Mouse (Mus musculus) embryo, embryonic 11.5 days (tissue): ENCODE results near the gene Mrpl28.

Source experiments
- DNase-seq: peaks from one replicate; pipeline ENCODE4 v3.0.0-alpha.2; 2012; ENCODE audit warnings: low read depth, low spot score

The Mrpl28 gene

DNA sequence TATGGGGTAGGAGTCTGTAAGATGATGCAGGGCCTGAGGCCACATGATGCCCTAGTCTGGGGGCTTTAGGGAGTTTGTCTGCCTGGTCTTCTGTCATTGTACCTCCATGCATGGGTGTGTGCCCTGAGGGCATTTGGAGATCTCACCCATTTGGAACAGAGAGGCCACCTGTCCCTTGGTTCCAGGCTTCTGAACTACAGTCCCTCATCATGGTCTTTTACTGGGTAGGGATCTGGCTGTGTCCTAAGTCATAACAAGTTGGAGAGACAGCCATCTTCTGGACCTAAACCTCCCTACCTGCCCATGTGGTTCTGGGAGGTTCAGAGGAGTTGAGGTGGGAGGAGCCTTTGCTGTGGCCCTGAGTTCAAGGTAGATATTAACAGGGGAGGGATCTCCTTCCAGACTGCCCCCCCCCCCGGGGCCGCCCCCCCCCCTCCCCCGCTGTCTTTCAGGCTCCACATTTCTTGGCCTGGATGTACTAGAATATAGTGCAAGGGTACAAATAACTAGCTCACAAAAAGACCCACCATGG lies 7.3 kb upstream of the Mrpl28 start:
- no peak for DNase-seq

DNA sequence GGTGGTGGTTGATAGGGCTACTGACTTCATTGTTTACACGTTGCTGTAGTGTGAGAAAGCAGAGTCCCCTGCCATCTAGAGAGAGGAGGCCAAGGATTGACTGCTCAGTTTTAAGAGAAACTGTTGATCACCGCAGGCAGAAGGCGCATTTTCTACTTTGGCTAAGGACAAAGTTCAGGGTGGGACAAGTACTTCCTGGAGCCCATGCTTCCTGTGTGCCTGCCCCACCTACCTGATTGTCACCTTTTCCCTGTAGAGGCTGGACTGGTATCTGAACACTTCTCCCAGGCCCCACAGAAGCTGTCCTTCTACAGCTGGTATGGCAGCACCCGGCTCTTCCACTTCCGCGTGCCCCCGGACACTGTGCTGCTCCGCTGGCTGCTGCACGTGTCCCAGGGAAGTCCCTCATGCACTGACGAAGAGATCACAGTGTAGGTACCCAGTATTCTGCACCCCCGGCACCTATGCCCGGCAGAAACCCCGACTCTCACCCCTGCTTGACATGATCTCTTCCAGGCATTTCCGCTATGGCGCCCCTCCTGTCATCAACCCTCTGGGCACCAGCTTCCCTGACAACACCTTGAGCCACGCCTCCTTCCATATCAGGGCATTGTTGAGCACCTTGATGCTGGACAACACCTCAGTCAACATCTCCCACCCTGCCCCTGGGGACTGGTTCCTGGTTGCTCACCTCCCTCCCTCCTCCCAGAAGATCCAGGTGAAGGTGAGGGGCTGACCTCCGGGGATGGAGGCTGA lies 6.6 kb upstream of the Mrpl28 start:
- DNase-seq = no peak

DNA sequence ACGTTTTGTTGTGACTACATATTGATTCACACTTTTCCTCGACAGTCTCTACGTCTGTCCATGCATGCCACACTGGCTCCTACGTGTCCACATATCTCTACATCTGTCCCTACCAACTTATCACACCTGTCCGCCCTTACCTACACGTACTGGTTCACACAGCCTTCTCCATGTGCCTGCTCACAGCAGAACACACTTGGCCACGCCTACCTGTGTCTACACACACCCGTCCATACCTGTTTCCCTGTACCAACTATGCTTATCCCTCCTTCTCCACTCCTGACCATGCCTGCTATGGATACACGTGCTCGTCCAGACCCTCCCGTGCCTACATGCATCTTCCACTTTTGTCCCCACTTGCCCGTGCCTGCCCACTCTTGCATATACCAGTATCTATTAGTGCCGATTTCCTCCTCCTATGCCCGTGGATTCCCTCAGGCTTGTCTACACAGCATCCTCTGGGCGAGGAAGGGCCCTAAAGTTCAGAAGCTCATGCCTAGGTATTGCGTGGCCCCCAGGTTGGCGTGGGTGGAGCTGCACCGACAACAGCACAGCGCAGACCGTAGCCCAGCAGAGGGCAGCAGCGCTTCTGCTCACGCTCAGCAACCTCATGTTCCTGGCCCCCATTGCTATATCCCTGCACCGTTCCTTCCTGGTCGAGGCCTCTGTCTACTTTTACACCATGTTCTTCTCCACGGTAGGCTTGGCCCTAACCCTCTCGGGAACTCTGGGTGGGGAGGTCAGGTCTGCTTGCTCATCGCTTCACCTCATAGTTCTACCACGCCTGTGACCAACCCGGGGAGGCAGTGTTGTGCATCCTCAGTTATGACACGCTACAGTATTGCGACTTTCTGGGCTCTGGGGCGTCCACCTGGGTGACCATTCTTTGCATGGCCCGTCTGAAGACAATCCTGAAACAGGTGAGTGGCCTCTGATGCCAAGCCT lies 3.3 kb upstream of the Mrpl28 start:
- DNase-seq = peak; percentile 35

DNA sequence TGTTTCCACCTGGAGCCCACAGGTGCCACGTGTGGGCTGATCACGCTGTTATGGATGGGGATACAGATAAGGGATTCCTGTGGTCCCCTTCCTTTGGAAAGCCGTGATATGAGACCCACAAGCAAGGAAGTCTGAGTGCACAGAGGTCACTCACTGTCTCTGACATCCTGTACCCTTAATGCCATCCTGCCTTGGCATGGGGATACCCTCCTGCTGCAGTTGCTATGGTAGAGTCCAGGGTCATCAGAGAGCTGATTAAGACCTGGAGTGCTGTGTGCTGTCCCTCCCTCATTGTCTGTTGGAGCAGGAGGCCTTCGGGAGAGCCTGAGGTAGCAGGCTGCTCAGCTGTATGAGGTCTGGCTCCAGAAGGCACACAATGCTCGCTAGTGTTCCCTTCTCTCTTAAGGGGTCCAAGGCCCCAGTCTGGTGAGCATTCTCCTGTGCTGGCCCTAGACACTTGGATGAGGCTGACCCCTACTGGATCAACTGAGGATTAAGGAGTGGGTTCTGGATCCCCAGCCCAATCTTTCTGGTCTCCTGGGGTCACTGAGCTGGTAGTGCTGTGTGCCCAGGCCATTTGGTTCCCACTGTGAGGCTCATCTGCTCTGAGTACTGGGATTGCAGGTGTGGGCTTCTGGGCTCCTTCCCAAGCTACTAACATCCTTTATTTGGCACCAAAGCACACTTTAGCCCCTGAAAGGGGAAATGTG lies 714 bp upstream of the Mrpl28 start:
- DNase-seq = no peak

DNA sequence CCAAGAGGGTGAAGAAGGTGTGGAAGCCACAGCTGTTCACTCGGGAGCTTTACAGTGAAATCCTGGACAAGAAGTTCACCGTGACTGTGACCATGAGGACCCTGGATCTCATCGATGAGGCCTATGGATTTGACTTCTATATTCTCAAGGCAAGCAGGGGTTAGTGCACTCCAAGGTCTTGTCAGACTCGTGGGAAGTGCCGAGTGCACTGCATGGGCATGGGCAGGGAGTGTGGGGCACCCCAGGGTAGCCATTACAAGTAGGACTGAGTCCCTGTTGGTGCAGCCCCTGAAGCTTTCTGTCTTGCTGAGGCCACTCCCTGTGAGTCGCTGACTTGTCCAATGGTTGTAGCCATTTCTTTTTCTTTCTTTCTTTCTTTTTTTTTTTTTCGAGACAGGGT lies 1.3 kb downstream of the Mrpl28 start:
- DNase-seq = no peak

DNA sequence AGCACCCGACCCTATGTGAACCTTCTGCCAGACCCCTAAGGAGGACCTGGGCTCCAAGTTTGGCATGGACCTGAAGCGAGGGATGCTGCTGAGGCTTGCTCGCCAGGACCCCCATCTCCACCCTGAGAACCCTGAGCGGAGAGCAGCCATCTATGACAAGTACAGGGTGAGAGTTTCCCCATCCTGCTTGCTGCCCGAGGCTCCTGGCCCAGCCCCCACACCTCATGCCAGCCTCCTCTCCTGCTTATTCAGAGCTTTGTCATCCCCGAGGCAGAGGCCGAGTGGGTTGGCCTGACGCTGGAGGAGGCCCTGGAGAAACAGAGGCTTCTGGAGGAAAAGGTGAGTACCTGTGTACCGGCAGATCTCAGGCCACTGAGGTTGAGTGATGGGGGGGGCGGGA lies 1.9 kb downstream of the Mrpl28 start:
- no peak for DNase-seq

DNA sequence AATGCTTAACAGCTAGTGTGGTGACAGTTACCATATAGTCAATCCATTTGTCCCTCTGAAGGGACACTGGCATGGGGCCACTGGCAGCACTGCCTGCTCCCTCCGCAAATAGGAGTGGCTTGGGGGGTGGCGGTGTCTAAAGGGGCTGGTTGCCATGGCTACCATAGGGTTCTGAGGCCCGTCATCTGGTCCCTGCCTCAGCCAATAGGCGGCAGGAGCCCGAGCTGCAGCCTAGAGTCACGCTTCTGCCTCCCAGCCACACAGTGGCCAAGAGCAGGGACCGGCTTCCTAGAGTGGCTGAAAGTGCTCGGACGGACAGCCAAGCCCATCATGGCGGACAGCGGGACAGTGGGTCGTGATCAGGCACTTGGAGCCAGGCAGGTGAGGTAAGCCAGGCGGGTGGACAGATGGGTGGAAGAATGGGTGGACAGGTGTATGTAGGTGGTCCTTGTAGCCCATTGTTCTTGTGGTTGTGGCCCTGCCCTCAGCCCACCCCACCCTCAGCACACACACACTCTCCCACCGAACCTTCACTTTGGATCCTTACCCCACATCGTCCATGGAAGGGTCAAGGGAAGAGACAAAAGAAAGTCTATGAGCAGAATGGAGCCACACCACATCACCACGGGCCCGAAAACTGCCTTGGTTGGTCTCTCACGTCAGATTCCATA lies 7.9 kb downstream of the Mrpl28 start:
- DNase-seq = no peak

DNA sequence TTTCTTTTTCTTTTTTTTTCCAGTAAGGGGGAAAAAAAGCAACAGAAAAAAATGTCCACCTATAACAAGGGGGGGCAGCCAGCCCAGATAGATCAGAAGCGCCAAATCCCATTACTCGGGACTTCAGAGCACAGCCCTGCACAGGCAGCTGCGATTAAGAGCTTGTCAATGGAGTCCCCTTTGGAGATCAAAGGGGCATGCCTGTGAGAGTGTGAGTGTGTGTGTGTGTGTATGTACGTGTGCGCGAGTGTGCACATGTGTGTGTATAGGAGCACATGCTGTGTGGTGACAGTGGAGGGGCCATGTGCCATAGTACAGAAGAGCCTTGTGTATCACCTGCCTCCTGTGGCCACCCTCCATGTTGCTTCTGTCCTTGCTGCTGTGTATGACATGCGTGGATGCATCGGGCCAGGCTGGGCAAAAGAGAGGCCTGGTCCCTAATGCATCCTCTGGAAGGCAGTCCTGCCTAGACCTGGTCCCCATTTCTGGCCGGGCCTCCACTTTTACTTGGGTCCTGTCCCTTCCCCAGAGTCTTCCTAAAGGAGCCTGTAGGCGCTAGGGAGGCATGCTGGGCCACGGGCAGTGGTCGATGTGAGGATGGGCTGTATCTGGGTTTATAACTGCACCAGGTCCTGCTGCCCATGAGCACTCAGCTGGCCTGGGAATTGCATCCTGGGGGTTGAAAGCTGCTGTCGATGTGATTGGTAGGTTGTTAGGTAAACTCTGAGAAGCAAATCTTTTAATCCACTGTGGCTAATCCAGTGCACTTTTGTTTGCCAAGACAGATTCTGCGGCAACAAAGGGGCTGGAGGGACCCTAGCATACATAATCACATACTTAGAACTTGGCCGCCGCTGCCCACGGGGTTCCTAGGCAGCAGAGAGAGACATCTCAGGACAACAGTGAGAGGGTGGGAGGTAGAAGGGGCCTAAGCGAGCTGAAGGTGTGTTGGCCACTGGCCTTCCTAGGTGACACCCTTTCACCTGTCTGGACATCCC lies 8.9 kb downstream of the Mrpl28 start:
- no peak for DNase-seq

DNA sequence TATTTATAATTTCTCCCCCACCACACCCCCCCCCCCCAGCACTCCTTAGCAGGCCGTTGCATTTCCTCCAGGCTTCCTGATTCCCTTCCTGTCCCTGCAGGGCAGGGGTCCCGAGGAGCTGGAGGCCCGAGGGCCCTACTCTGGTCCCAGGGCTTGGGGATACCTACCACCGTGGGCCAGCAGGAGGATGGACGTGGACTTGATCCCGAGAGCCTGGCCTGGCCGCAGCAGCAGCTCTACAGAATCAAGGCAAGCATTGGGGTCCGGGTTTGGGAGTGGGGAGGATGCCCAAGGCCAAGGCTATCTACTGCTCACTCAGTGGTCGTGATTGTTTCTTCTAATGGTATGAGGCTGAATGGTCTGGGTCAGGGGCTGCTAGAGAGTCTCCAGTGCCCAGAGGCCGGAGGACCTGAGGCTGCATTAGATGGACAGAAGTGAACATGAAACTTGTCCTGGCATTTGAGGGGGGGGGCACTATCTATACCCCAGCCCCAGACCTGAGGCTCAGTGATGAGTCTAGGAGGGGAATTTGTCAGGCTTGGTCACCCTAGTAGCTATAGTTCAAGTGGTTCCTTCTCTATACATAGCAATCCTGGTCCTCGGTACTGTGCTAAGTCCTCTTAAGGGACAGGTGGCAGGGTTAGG lies 13.9 kb downstream of the Mrpl28 start:
- no peak for DNase-seq

DNA sequence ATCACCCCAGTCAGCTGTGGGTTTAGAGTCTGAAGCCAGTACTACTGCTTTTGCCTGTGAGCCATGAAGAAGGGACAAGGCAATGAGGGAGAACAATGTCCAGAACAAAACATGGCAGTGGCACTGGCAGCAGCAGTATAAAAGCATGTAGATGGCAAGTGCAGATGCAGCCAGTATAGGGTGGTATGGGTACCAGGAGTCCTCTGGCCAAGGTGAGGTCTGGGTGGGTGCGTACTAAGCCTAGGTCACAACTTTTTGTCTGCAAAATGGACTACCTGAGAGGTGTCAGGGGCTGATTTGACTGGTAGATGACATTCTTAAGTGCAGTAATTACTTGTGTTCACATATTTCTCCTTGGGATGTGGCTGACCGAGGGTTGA lies 14.4 kb downstream of the Mrpl28 start:
- no peak for DNase-seq

DNA sequence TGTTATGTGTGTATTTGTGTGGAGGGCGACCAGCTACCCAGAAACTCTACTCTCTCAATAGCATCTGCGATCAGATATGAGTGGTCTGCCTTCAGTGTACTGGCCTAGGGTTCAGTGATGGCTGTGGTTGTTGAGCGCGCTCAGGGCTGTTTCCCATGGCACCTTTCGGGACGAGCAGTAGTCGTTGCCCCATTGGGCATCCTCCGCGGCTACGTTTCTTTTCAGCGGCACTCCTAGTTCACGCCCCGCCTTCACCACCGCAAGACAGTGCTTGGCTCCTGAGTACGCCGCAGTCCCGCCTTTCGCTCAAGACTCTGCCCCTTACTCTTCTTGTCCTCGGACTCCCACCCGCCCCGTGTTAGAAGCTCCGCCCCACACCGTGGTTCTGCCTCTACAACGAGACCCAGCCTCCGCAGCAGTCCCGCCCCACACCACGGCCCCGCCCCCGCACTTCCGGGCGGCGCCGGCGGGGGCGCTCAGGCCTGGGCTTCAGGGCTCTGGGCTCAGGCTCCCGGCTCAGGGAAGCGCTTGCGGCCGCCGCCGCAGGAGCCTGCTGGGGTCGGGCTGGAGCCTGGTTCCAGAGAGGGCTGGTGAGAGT lies 15.0 kb downstream of the Mrpl28 start, which contains the start of gene Axin1:
TSS of gene Axin1 (plus strand) at position 450 of the 598 bp plus-strand sequence.
- DNase-seq = peak; percentile 97

DNA sequence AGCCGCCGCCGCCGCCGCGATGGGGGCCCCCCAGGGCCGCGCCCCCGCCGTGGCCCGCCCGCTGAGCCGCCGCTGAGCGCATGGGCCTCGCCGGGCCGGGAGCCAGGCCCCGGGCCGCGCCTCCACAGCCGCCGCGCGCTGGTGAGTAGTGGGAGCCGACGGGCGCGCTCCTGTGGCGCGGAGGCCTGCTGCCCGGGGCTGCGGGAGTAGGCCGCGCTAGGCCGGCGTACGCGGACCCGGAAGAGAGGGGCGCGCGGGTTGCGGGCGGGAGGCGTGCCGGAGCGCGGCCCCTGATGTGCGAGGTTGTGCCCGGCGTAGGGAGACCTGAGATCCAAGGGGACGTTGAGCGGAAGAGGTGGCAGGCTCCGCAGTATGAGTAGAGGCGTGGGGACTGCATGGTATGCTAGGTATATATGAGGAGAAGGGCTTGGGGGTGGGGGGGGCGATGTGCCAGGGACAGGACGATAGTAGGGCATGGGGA lies 15.6 kb downstream of the Mrpl28 start:
- no peak for DNase-seq

DNA sequence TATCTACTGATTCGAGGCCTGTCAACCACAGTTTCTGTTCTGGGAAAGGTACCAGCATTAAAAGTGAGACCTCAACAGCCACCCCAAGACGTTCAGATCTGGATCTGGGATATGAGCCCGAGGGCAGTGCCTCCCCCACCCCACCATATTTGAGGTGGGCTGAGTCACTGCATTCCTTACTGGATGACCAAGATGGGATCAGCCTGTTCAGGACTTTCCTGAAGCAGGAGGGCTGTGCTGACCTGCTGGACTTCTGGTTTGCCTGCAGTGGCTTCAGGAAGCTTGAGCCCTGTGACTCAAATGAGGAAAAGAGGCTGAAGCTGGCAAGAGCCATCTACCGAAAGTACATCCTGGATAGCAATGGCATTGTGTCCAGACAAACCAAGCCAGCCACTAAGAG lies 19.5 kb downstream of the Mrpl28 start:
- DNase-seq = no peak

DNA sequence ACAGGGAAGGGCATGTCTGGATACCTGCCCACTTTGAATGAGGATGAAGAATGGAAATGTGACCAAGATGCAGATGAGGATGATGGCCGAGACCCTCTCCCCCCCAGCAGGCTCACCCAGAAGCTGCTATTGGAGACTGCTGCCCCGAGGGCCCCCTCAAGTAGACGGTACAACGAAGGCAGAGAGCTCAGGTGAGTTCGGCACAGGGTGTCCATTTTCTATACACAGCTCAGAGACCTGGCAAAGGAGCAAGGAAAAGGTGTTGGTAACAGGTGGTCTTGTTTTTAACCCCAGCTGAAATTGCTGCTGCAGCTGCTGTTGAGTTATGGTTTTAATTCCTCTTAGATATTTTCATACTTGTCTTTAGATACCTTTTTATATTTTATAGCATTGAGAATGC lies 20.1 kb downstream of the Mrpl28 start:
- DNase-seq = no peak

DNA sequence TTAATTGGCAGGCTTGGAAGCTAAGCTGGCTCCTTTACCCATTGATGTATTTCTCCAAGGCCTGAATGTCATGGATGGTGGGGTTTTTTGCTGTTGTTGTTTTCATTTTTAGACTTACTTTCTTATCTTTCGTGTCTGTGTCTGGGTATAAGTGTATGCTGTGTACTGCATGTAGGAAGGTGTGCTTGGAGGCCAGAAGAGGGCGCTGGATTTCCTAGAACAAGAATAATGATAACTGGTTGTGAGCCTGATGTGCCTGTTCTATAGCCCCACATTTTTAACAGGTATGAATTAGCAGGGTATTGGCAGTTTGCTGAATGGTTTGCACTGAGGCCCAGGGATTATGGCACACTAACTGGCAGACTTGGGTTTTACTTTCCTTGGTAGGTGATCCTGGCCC lies 25.8 kb downstream of the Mrpl28 start:
- no peak for DNase-seq

DNA sequence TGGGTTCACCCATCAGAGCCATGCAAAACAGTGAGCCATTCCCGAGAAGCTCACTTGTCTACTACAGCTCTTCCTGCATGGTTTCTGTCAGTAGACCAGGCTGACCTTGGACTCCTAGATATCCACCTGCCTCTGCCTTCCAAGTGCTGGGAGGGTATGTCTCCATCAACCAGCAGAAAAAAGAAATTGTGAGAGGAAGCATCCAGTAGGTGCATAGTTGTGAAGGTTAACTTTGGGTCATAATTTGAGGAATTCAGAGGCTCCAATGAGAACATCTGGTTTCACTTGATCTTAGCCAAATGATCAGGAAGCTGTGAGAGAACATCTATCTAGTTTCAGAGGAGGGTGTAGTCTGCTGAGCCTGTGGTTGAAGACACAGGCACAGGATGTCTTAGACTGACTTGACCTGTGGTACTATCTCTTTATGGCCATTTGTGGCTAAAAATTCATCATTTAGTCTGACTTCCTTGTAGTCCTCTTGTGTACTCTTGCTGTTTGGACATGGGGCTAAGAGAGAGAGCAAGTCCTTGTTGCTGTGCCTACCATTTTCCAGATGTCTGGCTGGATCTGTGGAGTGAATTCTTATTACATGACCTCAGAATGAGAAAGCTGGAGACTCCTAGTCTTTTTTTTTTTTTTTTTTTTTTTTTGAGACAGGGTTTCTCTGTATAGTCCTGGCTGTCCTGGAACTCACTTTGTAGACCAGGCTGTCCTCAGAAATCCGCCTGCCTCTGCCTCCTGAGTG lies 28.8 kb downstream of the Mrpl28 start:
- no peak for DNase-seq

DNA sequence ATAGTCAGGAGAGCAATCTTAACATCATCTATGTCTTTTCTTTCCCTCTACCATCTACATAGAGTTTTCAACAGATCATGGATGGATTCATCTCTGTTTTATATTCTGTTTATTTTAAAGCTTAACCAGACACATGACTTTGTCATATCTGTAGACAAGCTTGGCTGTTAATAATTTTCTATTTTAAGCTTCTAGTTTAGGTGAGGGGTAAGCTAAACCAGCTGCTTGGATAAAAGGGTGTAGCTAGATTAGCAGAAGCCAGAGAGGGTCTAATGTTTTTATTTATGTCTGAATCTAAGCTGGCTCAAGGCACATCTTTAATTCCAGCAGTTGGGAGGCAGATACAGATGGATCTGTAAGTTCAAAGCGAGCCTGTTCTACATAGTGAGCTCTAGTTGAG lies 39.4 kb downstream of the Mrpl28 start:
- DNase-seq = no peak

DNA sequence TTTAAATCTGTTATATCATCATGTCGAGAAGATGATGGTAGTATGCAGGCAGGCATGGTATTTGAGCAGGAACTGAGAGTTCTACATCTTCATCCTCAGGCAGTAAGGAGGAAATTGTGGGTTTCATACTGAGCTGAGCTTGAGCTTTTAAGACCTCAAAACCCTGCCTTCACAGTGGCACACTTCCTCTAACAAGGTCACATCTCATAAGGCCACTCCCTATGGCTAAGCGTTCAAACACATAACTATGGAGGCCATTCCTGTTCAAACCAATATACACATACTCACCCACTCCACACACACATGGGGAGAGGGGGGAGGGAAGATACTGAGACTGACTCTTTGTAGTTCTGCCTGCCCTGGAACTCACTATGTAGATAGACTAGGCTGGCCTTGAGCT lies 44.7 kb downstream of the Mrpl28 start:
- no peak for DNase-seq
